Mouse (Mus musculus): Measurements from ENCODE around the gene Hipk1.
"Not testable (repeated sequence)": the region's sequence is repeated elsewhere in the genome, so short reads cannot be mapped to it uniquely, and the experiment has no call there.

The Hipk1 gene

DNA sequence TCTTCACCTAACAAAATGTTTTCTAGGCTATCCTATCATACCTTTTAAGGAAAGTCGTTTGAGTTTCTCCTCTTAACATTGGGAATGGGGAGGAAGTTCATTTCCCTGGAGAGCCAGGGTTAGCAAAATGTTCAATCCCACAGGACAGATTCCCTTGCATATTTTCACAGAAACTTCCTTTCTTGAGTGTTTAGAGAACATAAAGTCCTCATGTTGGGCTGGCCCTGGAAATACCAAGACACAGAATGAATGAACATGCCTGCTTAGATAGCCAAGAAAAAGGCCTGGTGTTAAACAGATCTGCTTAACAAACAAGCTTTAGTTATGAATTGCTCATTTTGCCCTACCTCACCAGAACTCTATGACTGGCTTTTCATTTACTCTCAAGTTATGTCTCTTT lies 1.2 kb upstream of the Hipk1 start:
- in situ Hi-C loops (cut with MseI, MboI), result no loop called here

DNA sequence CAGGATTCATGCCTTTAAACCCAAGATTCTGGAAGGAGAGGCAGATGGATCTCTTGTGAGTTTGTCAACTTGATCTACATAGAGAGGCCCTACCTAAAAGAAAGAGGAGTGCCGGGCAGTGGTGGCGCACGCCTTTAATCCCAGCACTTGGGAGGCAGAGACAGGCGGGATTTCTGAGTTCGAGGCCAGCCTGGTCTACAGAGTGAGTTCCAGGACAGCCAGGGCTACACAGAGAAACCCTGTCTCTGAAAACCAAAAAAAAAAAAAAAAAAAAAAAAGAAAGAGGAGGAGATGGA lies 696 bp upstream of the Hipk1 start:
- in situ Hi-C loops (cut with MseI, MboI), result not testable (repeated sequence)

DNA sequence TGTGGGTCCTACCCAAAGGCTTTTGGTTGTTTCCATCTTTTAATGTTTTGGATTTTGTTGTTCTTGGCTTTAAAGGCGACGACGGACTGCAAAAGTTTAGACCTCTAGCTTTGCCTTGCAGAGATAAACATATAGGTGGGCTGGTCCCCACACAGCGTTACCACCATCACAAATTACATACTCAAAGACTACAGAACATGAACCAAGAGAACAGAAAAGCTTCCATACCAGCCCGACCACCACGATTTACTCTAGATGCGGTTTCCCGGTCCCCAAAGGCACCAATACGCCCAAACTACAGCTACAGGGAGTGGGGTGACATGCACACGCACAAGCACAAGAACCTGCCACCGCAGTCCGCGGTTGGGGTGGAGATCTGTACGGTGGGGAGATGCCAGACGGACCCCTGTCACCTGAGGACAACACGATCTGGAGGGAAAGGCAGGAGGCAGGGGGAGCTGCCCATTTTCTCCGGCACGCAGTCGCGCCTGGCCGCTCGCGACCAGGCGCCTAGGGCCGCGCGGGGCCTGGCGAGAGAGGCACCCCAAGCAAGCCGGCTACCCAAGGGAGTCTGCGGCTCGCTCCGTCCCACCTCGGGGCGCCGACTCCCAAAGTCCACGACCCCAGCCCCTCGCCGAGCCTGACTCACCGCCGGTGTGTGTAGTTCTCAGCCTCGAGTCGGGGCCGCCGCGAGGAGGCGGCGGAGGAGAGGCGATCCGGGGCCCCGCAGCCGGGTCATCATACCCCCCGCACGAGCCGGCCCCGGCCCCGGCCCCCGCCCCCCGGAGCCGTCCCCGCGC lies 817 bp downstream of the Hipk1 start:
- in situ Hi-C loops (cut with MseI, MboI), result no loop called here

DNA sequence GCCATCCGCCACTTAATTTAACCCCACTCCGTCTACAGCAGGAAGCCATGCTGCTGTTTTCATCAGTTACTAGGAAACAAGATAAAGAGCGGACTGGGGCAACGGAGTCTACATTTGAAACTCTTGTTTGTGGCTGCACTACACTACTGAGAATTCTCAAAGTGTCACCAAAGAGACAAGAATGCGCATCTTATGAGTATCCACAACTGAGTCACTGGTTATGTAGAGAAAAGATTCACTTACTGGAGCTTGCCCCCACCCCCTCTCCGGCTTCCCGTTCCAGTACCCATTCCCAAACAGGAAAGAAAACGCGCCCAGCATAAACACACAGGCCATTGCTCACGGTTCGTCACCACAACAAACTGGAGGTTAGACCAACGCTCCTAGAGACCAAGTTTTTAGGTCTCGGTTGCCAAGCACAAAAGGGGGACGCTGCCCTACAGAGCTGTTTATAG lies 1.4 kb downstream of the Hipk1 start:
- in situ Hi-C loops (cut with MseI, MboI), result no loop called here

DNA sequence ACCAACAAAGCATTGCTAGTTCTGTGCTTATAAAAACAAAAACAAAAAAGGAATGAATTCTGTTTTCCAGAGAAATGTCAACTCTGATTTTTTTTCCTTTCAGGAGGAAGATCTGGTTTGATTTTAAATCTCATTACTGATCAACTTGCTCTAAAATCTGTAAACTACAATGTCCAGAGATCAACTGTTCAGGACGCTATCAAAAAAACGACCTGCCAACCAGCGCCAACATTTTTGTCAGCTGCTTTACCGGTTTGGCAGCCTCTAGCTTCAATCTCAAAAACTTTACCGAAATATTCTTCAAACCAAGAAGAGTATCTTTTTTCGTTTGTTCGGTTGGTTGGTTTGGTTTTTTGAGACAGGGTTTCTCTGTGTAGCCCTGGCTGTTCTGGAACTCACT lies 2.3 kb downstream of the Hipk1 start:
- in situ Hi-C loops (cut with MseI, MboI), result no loop called here

DNA sequence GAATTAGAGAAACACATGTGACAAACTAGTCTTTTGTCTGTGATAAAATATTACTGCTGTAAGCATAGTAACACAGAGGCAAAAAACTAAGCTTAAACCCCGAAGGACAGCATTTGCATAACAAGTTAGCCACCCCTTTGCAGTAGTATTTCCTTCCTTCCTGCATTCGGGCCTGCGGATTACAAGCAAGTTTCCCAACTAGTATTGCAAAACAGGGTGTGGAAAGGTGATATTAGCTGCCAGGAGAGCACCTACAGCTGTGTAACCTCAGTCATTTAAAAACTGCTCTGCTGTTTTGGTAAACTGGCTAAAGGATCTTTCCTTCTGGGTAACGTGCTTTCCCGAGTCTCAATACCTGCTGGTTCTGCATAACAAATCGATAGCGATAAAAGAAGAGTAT lies 4.1 kb downstream of the Hipk1 start:
- in situ Hi-C loops (cut with MseI, MboI), result no loop called here

DNA sequence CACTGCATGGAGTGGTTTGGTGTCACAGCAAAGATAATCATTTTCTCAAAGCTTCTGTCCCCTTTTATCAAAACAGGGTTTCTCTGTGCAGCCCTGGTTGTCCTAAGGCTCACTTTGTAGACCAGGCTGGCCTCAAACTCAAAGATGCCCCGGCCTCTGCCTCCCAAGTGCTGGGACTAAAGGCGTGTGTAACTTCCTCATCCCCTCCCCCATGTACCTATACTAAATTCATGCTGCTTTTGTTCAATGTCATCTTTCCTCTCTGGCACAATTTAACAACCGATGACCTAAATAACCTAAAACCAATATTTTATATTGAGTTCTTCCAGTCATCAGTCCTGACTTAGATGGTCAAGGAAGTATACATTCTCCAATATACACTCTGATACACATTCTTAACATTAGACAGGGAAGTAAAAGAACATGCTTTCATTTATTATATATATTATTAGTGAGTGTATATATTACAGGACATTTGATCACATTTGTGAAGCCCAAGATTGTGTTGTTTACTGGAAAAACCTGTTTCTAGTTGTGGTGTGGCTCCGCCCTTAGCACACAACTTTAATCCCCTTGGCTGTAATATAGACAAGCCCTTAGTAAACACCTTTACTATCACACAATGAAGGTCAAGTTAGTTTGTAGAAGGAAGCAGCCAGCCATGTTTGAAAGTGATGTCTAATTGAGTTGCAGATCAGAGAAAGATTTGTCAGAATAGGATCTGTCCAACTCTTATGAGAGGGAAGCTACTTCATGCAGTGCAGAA lies 8.3 kb downstream of the Hipk1 start:
- in situ Hi-C loops (cut with MseI, MboI), result no loop called here

DNA sequence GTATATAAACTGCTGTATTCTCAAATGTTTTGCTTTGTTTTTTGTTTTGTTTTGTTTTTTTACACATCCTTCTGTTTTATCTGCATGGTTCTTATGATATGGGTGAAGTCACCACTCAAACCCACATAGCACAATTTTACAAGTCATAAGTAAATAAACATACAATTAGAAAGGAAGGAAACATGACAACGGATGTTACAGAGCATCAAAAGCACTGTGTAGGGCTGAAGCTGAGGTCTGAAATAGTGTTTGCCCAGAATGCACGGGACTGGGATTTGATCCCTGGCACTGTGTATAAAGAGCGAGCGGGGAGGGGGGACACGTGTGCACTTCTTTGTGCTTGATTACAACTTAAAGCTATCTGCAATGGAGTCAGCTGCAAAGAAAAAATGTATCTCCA lies 10.6 kb downstream of the Hipk1 start:
- in situ Hi-C loops (cut with MseI, MboI), result no loop called here

DNA sequence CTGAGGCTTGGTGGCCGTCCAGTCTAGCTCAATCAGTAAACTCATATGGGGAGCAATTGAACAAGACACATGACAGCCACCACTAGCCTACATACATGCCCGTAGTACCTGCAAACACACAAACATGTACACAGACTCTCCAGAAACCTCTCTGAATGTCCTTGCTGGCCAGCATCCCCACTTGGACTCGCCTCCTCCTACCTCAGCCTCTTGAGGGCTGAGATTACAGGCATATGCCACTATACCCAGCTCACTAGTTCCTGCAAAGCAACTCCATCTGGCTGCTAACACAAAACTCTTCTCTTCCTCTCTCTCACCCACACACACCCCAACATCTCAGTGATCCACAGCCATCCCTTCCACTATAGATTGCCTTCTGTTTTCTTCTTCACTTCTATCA lies 11.1 kb downstream of the Hipk1 start:
- in situ Hi-C loops (cut with MseI, MboI), result no loop called here

DNA sequence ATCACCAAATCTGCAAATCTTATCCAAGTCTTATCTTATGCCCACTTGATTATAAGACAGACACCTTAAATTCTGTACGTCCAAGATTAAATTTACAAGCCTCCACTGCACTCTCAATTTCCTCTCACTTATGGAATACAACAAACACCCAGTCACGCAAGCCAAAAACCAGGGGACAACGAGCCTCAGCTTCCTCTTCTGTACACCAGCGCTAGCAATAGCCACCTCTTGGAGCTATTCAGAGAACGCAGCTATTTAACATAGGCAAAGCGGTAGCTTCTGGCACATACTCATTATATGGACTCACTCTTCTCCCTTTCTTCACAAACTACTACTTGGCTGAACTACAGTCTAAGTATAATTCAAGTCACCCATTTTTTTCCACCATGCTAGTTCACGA lies 12.2 kb downstream of the Hipk1 start:
- in situ Hi-C loops (cut with MseI, MboI), result no loop called here

DNA sequence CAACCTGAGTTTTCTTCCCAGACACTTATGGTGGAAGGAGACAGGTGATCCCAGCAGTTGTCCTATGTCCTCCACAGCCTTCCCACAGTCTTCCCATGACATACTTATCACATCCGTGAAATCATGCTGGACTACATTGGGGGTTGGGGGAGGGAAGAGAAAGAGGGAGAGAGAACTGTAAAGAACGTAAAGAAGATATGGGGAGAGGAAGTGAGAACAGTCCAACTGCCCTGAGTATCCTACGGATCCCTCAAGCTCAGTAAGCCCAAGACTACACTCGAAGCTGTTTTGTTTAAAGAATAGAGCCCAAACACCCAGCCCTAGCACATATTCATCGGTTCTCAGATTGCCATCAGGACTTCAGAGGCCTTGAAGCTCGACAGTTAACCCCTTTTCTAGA lies 12.7 kb downstream of the Hipk1 start:
- in situ Hi-C loops (cut with MseI, MboI), result no loop called here

DNA sequence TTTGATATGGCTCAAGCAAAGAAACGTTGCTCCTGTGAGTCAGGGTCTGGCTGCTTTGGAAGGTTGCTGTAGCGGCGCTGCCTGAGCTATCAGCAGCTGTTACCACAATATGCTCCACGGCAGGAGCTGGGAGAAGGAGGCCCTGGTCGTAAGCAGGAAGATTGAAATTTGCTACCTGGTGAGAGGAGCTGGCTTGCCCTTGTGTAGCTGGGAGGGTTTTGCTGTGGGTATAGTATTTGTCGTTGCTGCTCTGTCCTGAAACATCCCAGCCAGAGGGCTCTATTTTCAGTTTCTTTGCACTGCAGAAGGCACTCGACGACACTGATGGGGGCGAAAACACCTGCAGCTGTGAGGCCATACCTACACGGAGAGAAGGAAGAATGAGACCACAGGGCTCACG lies 13.4 kb downstream of the Hipk1 start:
- in situ Hi-C loops (cut with MseI, MboI), result no loop called here

DNA sequence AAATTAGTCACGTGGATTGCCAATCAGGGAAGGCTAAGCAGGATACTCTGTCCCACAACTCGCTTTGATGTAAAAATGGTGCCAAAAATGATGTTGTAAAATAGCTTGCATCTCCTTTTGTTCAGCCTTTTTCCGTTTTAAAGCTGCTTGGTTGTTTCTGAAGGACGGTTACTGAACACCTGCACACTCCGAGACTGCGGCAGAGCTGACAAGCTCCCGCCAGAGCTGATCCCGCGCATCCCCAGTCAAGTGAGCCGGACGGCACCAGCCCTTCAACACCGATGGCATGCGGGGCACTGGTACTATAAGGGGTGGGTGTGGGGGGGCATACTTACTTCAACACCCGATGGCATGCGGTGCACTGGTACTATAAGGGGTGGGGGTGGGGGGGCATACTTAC lies 17.4 kb downstream of the Hipk1 start:
- in situ Hi-C loops (cut with MseI, MboI), result no loop called here

DNA sequence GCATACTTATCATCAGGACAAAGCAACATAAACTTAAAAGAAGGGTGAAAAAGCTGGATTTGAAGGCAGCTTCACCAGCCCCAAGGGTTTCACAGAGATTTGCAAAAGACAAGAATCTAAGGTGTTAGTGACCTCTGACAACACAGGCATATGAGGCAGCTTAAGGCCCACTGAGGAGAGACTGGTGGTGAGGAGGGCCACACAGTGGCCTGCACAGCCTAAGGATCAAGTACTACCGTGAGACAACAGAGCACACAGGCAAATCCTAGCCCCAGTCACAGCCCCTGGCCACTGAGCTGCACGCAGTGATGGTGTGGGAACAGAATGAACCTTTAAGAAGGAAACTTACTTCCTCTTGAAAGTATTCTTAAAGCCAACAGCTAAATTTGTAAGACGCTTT lies 17.9 kb downstream of the Hipk1 start:
- in situ Hi-C loops (cut with MseI, MboI), result no loop called here

DNA sequence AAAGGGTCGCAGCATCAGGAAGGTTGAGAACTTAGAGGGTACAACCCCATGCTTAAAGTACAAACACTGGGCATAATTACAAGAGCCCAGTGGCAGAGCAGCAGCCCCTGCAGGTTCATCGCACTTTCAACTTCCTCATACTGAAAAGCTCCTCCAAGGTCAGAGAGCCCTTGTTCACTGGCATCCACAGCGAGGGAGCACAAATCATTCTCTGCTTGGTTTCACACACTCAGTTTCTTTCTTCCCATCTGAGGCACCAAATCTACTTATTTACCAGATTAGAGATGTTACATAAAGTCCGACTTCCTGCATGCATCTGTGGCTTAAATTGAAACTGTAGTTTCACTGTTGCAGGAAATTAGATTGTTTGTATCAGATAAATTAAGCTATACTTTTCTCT lies 18.5 kb downstream of the Hipk1 start:
- in situ Hi-C loops (cut with MseI, MboI), result no loop called here

DNA sequence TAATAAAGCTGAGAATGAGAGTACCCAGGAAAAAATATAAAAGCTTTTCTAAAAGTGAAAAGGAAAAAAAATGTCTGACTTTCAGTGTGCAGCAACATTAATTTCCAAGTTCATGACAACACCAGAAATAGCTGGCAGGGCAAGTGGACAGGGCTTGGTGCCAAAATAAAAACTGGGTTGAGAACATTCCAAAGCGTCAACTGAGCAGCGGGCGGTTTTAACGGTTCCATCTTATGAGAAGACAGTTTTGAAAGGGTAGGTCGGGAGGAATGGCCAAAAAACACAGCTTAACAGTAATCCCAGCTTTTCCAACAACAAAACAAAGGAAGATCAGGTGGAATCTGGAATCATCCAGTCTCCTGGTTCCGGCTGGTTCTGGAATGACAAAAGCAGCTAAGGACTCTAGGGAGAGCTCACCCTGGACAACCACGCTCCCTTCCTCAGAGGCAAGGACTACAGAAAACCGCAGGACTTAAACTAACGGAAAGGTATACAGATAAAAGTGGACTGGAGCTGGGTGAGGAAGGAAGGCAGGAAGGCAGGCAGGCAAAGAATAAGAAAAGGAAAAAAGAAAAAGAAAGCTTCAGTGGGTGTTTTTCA lies 19.7 kb downstream of the Hipk1 start:
- in situ Hi-C loops (cut with MseI, MboI), result no loop called here

DNA sequence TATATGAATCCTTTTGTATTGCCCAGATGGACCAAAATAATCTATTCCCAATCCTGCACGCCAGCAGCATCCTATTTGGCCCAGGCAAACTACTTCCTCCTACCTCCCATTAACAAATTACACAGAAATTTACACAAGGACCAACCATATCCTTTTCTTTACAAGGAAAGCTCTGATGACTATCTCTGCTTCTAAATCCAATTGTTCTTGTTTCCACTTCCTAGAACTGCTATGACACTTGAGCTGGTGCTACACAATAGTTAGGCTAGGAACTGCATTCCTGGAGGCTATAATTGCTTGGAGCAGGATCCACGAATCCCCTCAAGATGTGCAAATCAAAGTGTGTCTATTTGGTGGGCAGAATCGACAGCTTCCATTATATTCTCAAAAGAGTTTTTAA lies 24.6 kb downstream of the Hipk1 start:
- in situ Hi-C loops (cut with MseI, MboI), result no loop called here

DNA sequence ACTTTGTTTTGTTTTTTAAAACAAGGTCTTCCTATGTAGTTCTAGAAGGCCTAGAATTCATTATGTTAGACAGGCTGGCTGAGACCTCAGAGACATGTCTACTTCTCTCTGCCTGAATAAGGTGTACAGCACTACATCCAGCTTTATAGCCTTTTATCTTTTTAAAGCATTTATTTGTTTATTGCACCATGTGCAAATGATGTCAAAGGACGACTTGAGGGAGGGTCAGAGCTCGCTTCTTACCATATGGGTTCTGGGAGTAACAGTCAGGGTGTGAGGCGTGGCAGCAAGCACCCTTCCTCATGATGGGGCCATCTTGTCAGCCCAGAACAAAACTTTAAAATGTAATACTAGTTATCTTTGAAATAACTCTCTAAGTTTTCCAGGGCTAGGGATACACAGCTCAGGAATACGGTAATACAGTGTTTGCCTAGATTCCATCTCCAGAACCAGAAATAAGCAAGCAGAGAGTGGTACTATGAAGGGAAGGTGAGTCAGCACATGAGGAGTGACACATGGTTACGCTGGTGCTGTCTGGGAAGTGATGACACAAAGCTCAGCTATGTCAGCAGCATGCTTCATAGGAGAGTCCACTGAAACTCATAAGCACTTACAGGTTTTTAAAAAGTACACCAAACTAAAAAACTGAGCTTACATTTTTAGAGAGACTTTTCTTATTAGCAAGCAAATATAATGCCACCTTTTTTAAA lies 31.9 kb downstream of the Hipk1 start:
- in situ Hi-C loops (cut with MseI, MboI), result no loop called here

DNA sequence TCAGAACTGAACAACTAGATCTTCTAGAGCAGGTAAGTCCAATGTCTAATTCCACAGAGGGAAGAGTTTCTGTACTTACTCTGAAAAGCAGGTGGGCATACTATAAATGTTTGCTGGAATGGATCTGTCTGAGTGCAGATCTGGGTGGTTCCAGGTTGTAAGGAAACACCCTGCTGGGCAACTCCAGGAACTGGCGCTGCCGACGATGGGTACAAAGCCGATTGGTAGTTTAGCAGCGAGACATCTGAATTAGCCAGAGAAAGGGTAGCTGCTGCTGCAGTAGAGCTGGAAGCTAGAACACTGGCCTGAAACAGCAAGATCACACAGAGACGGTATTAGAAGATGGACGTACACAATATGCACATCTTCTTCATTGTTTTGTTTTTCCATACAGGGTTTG lies 32.9 kb downstream of the Hipk1 start:
- in situ Hi-C loops (cut with MseI, MboI), result no loop called here

DNA sequence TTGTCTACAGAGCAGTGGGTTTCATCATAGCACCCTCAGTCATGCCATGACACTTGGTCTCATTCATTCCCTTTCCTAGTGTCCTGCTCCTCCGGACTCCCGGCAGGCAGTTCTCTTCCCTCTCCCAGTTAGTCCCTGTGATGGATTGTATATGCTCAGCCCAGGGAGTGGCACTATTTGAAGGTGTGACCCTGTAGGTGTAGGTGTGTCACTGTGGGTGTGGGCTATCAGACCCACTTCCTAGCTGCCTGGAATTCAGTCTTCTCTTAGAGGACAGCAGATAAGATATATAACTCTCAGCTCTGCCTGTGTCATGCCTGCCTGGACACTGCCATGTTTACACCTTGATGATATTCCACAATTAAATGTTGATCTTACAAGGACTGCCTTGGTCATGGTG lies 34.4 kb downstream of the Hipk1 start:
- in situ Hi-C loops (cut with MseI, MboI), result no loop called here

DNA sequence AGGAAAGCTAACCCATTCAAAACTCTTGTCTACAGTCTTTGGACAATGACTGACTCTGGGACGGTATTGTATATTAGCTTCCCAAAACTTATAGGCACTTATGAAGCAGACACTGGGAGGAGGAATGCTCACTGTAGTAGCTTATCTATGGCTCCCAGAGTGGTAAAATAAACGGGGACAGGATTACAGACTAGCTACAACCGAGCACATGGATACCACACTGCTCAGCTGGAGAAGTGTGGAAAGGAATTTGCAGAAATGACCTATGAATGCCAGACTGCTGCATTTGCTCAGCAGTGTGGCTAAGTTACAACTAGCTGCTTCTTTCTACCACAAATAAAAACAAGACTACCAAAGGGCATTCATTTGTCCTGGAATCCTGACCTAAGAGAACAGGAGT lies 36.0 kb downstream of the Hipk1 start:
- in situ Hi-C loops (cut with MseI, MboI), result no loop called here

DNA sequence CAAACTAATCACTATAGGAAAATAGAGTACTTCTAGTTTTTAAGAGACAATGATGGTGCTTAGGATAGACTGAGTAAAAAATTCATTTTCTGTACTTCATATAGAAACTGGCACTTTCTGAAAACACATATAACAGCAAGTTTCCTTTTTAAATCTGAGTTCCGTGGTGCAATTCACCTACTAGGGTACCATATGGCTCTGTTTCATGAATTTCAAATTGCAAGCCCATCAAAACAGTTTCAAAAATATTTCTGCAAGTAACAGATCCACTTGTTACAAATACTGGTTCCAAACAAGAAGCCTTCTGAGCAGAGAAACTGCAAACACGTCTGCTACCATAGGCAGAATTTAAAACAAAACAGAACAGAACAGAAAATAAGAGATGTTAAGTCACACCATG lies 39.8 kb downstream of the Hipk1 start:
- in situ Hi-C loops (cut with MseI, MboI), result no loop called here

Measured in mouse trophoblast stem cell (cell line).